Mouse (Mus musculus) layer of hippocampus, postnatal 10 days (tissue): ENCODE data around the gene Tbl1xr1. TPM values are rescaled to one million over a fixed set of nuclear protein-coding genes. Genes with fewer than 3 reads are reported as not detected.

Experiments used
- DNase-seq, 2 experiments: peaks; one replicate each; pipeline ENCODE4 v3.0.0; 2021; ENCODE audit warnings: low spot score in 2 of 2
- long read RNA-seq: library from polyadenylated mRNA; stranded (forward); transcript quantifications from one replicate; pipeline ENCODE4 v2.0.0, GENCODE M21; 2023
- total RNA-seq, 2 experiments: library from RNA; stranded (reverse); gene quantifications; 2 replicates each; pipeline ENCODE4 v1.2.3; 2021

Gene Tbl1xr1
- 100 to 1,000 TPM; 103 to 111 TPM for total RNA-seq
- long read RNA-seq, full-length matches to known transcripts, result 4 of 19 reads
- long read RNA-seq, partial matches to known transcripts, result 0 of 19 reads
- long read RNA-seq, other reads (novel, unspliced or antisense), result 15 of 19 reads

DNA sequence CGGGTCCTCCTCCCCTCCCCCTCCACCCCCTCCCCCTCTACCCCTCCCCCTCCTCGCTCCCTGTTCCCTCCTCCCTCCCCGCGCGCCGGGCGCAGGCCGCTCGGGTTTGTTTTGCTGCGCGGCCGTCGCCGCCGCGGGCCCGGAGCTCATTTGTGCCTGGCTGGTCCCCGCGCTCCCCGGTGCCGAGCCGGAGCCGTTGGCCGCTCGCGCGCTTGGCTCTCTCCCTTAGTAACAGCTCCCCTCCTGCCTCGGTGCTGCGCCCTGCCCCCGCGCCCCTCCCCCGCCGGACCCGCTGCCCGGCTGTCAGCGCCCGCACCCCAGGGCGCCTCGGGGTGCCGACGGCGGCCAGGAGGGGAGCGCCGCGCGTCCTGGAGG is at the start of gene Tbl1xr1:
TSS of gene Tbl1xr1 (plus strand) at position 92 of the 375 bp plus-strand sequence.
- peak; percentile 92 to 96 for DNase-seq

DNA sequence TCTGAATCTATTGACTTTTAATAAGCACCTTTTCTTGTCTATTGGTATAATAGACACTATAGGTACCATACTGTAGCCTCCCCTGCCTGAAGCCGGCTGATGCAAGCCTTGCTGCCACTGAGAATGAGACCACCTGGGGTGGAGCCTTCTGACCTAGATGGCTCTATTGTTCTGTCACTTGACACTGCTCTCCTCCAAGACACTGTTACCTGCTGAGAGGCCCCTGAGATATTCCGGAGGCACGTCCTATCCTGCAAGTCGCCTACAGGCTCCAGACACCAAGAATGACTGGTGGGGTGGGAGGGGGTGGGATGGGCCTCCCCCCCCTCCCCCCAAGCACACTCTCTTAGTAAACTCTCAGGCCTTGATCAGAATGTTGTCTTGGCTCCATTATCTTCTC is 38.4 kb upstream of the Tbl1xr1 start:
- DNase-seq, result no peak

DNA sequence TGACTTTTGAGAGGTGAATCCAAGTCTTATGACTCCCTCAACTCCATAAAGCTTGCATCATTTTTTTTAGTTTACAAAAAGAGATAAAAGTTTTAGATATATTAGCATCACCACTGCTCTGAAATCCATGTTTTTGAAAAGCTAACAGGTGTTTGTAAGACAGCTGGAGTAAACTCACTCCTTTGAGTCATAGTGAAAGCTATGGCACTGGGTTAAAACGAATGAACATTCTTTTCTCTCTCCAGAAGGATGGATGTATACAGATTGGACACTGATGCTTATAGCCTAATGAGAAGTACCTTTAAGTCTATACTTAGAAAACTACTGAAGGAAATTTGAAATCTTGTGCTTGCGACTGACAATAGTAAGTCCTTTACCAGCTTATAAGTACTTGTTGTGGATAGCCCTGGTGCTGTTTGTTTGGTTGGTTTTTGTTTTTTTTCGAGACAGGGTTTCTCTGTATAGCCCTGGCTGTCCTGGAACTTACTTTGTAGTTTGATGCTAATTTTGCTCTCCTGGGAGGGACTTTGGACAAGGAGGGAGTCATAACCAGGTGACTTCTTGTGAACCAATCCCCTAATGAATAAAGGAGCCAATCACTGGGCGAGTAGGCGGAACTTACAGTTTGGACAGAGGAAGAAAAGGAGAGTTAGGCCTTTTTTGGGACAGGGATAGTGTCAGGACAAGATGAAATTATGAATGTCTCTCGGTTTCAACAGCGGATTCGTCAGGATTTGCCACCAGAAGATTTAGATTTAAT is 37.2 kb upstream of the Tbl1xr1 start:
- no peak for DNase-seq

DNA sequence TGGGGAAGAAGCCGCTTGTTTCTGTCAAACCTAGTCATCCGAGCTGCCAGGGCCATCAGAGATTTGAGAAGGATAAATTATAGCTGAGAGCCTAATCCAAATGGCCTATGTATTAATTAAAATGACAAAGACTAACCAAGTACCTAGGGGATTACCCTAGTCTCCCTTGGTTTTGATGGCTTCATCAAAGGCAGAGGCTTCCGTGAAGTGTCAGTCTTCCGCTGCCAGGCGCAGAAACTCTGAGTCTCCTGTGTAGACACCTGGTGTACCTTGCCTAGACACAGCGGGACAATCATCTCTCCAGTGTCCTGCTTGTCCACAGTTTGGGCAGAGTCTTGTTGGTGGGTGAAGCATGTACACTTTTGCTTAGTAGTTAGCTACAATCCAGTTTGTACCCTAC is 35.8 kb upstream of the Tbl1xr1 start:
- DNase-seq, result no peak

DNA sequence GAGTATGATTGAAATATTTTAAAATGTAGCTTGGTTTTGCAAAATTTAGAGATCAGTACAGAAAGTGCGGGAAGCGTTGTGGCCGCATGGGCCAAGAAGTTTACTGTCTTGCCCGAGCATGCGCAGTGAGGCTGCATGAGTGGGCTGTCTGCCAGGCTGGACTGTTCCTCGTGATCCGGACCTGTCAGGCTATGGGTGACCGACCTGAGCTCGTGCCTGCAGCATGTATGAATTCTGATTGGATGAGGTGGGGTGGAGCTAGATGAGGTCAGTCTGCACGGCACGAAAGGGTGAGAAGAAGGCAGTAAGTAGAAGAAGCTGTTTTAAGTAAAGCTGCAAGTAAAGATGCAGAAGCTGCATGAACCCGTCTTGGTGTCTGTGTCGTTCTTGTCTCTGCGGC is 29.2 kb upstream of the Tbl1xr1 start:
- no peak for DNase-seq

DNA sequence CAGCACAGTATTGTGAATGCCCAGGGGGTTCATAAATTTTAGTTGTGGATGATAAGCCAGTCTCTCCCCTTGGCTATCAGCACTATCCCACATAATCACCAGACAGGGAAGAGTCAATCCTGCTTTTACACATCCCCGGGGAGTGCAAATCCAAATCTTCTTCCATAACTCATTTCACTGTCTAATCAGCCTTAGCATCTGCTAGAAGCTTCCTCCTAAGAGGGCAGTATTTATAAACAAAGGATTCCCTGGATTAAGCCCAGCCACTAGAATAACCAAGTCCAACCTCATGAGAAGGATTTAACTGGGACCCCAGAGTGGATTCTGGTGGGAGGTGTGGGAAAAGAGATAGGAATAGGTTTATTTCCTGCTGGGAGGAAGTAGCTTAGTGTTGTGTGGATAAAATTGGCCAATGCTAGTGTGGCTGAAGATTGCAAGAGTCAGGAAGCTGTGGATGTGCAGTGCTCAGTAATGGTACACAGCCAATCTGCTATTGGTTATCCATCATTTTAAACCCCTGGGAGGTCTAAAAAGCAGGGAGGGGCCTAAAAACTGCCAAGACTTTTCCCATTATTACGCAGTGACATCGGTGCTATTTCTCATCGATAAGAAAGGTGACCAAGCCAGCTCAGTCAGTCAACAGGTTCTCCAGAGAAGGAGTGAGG is 19.7 kb upstream of the Tbl1xr1 start:
- DNase-seq, result no peak

DNA sequence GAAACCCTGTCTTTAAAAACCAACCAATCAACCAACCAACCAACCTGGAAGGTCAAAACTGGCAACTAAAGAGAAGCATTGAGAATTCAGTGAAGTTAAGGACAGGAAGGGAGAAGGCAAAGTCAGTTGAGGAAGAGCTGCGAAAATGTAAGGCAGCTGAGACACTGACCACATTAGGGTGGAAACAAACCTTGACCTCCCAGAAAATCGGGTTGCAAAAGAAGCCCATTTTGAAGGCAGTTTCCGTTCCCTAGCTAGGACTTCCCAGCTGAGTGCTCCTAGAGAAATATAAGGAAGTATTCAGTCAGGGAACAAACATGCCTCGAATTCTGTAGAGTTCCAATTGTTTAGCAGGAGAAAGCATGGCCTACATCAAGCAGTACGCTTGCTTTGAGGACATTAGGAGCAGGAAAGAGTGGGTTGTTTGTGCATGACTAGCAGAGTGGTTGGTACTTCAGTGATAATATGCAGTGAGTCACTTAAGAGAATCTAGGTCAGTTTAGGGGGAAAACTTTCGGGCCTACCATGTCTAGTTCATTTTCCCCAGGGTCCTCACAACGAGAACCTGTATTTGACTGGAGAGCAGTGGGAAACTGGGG is 18.1 kb upstream of the Tbl1xr1 start:
- DNase-seq, result no peak

DNA sequence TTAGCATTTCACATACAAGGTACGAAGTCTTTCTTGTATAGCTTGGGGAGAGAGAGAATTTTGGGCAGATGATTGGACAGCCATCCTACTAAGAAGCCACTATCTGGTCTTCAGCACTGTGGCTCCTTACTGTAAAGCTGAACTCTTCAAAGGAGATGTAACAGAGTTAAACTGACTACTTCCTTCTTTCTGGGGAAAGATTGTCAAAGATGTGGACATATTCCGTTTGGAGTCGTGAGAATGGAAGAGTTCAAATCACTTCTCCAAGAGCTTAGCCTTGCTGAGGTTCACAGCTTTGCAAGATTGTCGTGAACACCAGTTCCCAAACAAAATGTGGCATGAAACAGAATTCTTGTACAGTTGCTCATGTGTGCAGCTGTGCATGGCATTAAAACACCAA is 15.3 kb upstream of the Tbl1xr1 start:
- DNase-seq, result no peak

DNA sequence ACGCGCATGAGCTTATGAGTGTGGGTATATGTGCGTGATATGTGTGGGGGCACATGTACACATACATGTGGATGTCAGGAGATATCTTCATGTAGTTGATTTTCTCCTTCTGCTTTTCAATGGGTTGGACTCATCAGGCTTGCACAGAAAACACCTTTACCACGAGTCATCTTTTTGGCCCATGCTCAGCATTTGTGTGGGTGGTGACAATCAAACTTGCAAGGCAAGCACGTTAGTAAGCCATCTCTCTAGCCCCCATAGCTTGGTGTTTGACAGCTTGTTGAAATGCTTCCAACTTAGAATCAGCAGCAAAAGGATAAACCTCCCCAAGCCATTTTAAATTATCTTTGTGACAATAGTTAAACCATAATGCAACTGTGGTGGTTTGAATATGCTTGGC is 7.8 kb upstream of the Tbl1xr1 start:
- no peak for DNase-seq

DNA sequence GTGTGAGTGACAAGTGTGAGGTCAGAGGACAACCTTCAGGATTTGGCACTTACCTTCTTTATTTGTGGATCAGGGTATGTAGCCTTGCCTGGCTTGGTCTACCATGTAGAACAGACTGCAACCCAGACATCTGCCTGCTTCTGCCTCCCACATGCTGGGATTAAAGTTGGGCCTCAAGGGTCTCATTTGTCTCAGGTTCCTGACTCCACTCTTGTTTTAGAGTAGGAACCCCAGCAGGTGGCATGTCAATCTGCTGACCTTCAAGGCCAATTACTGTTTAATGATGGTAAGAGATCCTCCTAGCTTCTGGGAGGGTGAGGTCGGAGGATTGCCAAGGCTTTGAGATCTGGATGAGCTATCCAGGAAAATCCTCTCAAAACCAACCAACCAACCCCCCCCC is 2.5 kb upstream of the Tbl1xr1 start:
- no peak for DNase-seq

DNA sequence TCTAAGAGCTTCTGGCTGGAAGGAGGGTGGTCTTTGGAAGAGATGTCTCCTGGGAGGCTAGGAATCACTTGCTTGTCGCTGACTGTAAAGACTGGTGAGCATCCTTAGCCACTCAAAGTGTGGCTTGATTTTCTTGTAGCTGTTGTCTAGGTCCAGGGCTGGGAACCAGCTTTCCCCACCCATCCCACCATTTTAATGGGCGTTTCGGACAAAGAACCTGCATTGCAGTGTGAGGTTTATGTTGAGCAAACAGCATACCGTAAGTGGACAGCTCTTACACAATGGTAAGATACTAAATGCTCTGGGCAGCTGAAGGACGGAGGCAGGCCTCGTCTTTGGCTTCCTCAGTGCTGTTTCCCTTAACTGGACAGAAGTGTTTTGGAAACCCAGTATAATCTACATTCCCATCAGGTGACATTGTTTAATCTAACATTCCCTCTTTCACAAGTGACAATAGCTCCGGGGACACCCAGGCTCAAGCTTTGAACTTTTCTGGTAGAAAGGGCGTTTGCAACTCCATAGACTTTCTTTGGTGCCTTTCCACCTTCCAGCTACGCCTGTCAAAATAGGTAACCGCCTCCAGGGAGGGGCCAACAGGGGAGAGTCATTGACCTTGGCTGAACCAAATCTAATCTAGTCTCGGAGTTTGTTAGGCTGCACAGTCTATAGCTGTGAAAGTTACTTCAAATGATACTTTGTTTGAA is 1.7 kb upstream of the Tbl1xr1 start:
- DNase-seq, result no peak

DNA sequence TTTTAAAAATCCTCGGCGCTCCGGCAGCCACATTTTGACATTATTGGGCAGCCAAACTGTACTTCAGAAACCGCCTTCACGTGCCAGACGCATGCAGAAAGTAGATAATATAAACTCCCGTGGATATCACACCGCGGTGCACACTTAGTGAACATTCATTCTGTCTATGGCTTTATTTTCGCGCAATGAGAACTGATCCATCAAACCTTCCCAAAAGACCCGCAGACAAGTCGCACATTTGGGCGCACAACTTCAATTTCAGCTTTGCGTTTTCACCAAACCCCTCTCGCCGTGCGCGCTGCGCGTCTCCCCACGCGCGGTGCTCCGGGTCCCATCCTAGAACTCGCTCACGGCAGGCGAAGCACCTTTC is 950 bp upstream of the Tbl1xr1 start:
- no peak for DNase-seq

DNA sequence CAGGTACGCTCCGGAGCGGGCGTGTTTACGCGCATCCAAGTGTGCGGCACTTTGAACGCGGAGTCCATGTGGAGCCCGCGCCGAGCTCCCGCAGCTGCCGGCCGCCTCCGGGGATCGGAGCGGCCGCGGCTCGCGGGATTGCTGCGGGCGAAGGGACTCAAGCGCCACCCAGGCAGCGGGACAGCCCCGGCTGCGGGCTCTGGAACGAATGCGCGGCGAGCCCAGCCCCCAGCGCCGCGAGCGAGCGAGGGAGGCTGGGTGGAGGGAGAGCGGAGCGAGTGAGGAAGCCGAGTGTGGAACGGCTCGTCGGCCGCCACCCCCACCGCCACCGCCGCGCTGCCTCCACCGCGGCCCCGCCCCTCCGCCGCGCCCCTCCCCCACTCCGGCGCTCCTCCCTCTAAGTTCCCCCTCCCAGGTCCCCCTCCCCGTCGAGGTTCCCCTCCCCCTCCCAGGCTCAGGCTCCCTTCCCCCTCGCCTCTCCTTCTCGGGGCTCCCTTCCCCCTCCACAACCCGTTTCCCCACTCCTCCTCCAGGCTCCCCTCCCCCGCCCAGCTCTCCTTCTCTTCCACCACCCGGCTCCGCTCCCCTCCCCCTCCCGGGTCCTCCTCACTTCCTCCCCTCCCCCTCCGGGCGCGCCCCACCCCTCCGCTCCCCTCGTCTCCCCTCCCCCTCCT is 428 bp upstream of the Tbl1xr1 start:
- DNase-seq, result peak; percentile 89 to 92

DNA sequence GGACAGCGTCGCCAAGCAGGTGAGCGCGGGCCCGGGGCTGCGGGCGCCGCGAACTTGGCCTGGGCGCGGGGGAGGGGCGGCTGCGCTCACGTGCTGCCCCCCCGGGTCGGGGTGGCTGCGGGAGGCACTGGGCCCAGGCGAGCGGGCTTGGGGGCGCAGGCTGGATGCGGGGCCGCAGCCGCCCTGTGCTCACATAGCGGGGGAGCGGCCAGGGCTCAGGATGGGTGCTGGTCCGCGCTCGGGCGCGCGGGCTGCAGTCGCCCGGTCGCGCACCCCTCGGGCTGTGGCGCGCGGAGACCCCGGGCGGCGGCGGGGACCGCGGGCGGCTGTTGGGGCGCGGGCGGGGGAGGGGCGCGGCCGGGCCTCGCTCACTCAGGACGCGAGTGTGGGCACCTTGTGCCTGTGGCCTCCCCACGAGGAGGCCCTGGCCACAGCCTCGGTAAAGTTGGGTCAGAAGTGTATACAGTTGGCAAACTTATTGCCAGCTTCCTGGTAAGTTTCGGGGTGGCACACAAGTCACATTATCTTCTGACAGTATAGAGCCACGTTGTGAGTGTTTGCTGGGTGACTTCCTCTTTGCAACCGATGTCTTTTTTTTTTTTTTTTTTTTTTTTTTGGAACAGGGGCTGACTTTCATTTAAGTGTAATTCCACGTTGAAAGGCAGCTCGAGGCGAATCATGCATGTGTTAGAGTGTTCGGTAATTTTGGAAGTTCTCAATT is 644 bp downstream of the Tbl1xr1 start:
- DNase-seq, result no peak

DNA sequence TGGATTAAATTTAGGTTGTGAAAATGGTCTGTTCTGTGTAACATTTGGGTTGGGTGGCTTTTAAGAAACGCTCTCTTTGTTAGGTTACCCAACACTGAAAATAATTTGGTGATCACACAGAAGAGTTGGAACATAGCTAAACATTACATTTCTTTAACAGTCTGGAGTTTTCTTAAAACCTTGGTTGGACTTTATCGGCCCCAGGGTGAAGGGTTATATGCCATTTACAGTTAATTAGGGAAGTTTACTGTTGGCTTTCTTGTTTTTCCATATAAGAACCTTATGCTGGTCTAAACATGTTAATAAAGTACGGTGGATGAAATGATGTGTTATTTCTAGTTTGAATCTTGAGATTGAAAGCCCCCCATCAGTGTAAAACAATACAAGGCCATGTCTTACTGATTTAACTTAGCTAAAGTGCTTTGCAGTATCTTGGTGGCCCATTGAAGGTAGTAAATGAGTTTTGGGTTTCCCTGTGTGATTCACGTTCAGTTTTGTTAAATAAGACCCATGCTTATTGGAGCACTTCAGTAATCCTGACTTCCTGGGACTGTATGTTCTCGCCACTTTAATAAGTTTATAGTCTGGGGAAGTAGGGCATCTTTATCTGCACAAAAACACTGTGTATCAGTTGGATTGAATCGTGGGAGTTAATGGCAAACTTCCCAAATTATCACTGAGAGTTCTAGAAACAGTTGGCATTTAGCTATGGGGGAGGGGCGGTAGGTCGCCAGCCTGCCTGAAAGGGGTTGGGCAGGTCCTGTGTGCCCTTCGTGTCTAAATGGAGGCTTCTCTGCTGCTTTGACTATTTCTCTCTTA is 1.4 kb downstream of the Tbl1xr1 start:
- DNase-seq, result peak; percentile 52 to 67

DNA sequence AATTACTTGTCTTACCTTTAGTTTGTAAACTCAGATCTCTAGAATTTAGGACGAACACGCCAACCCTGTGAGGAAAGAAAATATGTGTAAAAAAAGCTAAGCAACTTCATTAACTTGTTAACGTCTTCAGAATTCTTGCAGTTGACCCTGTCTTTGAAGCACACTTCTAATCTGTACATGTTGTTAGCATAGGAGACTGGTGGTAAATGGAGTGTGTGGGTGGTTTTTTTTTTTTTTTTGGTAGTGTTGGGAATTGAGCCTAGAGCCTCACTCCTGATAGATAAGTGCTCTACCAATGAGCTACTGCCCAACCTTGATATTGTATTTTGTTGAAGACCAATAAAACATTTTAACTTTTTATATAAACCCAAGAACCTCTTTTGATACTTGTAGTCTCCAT is 2.1 kb downstream of the Tbl1xr1 start:
- DNase-seq, result no peak

DNA sequence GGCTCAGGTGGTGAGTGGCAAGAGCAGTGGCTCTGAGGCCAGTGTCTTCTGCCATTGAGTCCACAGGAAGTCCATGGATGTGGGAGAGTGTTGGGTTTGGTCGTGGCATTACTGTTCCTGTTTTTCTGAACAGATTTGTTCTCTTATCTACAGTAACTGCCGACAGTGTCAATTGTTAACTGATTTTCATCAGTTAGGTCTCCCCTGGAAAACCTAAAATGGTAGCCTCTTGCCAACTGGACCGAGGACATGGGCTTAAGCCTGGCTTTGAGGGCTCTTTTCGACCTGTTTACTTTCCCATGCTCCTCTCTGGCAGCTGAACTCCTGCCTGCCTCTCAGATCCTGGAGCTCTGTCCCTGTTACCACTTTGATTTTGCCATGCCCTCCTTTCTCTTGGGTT is 5.4 kb downstream of the Tbl1xr1 start:
- no peak for DNase-seq

DNA sequence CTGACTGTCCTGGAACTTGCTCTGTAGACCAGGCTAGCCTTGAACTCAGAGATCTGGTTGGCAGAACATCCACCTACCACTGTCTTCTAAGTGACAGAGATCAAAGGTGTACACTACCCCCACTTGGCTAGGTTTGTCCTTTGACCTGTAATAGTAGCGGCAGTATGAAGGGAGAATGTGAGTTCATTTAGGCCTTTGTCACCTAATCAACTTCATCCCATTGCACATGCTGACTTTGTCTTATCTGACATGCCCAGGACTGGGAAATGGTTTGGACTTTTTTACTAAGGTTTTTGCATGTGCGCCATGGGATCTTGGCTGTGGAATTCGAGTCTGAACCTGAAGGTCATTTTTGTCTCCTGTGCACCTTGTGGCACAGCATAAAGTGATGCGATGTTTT is 6.4 kb downstream of the Tbl1xr1 start:
- DNase-seq, result no peak

DNA sequence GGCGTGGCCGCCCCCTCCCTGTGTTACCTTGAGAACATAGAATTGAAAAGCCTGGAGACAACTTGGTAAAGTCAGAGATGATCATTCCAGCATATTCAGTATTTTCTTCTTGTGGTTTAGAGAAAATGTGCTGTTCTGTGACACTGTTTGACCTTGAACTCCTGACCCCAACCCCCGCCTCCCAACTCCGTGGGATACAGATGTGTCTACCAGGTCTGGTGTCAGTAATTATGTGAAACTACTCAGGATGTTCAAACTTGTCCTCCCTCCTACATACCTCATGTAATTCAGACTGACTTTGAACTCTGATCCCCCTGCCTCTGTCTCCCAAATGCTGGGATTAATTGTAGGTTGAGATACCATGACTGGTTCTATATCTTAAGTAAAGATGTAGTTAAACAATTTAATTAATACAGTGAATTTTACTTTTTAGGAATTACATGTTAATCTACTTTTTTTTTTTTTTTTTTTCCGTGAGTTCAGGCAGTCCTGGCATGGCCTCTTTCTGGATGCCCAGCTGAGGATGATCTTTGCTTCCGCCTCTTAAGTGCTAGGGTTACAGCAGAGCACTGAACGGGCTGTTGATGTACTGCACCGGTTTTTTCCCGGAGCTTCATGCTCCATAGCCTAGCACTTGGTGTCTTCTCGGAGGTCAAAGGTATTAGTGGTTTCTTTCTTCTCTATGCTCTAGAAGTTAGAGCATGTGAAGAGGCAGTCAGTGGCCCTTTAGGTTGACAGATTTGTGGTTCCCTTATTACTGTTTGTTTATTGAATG is 8.0 kb downstream of the Tbl1xr1 start:
- DNase-seq, result no peak
